Mouse (Mus musculus) kidney, postnatal 0 days (tissue): Measurements from ENCODE around the gene Krt8. TPM values are rescaled to one million over a fixed set of nuclear protein-coding genes. Genes with fewer than 3 reads are reported as not detected.

Experiments
- ATAC-seq: fragments of 200-750 bp; cut with Nextera tagmentation; replicated peaks from 2 replicates; pipeline ENCODE4 v1.8.0; 2017; ENCODE audit warnings: low read depth, moderate number of reproducible peaks, moderate TSS enrichment, moderate library complexity; ENCODE audit not compliant: low FRiP score
- DNase-seq: peaks from one replicate; pipeline ENCODE4 v3.0.0-alpha.2; 2016; ENCODE audit warnings: low spot score
- H3K27ac ChIP-seq: fragments of 300-500 bp; sonication (generic); 2 replicates; pipeline ENCODE4 v1.5.1; 2014; ENCODE audit warnings: mild to moderate bottlenecking
- H3K27me3 ChIP-seq: fragments of 300-500 bp; sonication (generic); 2 replicates; pipeline ENCODE4 v1.6.1; 2014; ENCODE audit warnings: low read length, mixed read lengths; ENCODE audit not compliant: insufficient read depth
- H3K36me3 ChIP-seq: fragments of 300-500 bp; sonication (generic); 2 replicates; pipeline ENCODE4 v1.6.1; 2014; ENCODE audit warnings: low read length, mixed read lengths; ENCODE audit not compliant: insufficient read depth
- H3K4me1 ChIP-seq: fragments of 300-500 bp; sonication (generic); replicated peaks from 2 replicates; pipeline ENCODE4 v1.6.1; 2014; ENCODE audit warnings: antibody characterized with exemption, low read length, mixed read lengths; ENCODE audit not compliant: insufficient read depth
- H3K4me2 ChIP-seq: fragments of 300-500 bp; sonication (generic); 2 replicates; pipeline ENCODE4 v1.6.1; 2014; ENCODE audit warnings: mild to moderate bottlenecking, low read length, moderate library complexity, mixed read lengths
- H3K4me3 ChIP-seq: fragments of 300-500 bp; sonication (generic); replicated peaks from 2 replicates; pipeline ENCODE4 v1.5.1; 2014; ENCODE audit warnings: low read depth, low read length
- H3K9ac ChIP-seq: fragments of 300-500 bp; sonication (generic); 2 replicates; pipeline ENCODE4 v1.6.1; 2014; ENCODE audit warnings: low read depth, low read length
- H3K9me3 ChIP-seq: fragments of 300-500 bp; sonication (generic); replicated peaks from 2 replicates; pipeline ENCODE4 v1.6.1; 2016; ENCODE audit warnings: low read length, inconsistent platforms, mixed read lengths
- CTCF ChIP-seq: IDR thresholded peaks from 2 replicates; pipeline ENCODE4 v1.5.1; 2016; ENCODE audit warnings: antibody characterized with exemption, low read depth, mild to moderate bottlenecking, moderate library complexity
- WGBS: fragments of 180-500 bp; shearing (Covaris S2); extraction: QIAGEN DNeasy Blood & Tissue Kit; methylation state at CpG from one replicate; pipeline ENCODE4 v1.1.7; 2014; 5-methylcytosine and 5-hydroxymethylcytosine counted together
- polyA plus RNA-seq: library from polyadenylated mRNA; unstranded; fragments of >200 nt; fragmentation: Nextera tagmentation; extraction: Ambion mirVana; gene quantifications from 2 replicates; pipeline ENCODE4 v1.2.1, GENCODE M21; 2015

The Krt8 gene
- polyA plus RNA-seq, 1 experiment from 2014 or later, result 305 TPM

- Histone ChIP-seq H3K4me2 (no peak overlapping the region), H3K27ac (no peak overlapping the region), H3K9me3 (no peaks in the 10 kb centered on the region), H3K4me1 (no peaks in the 10 kb centered on the region), H3K27me3 (no peaks in the 10 kb centered on the region), H3K9ac (no peak overlapping the region), H3K36me3 (no peaks in the 10 kb centered on the region), H3K4me3 (no peak overlapping the region)
- no peak for ATAC-seq
- TF ChIP-seq CTCF, result no peak
- DNase-seq, result no peak
- WGBS, result 87% methylated on average over 6 of the region's 6 CpGs
Observed at GRCm38 (mm10) chr15:101994365-101994764, 9.9 kb downstream of the Krt8 start.

DNA sequence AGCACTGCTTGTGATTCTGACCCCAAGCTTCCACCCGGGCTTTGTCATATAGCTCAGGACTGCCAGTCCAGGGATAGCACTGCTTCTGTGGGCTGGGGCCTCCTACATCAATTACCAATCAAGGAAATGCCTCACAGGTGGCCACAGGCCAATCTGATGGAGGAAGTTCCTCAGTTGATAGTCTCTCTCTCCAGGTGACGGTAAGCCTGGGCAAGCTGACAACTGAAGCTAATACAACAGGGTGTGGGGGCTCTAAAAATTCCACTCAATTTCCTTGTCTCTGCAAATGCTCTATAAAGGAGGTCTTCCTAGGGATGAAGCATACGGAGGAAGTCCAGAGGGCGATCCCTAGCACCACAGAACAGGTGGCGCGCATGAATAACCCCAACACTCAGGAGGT is 13.3 kb downstream of the Krt8 start:
- WGBS, result 83% methylated on average over 6 of the region's 6 CpGs
- Histone ChIP-seq H3K4me1 (no peaks in the 10 kb centered on the region), H3K27me3 (no peaks in the 10 kb centered on the region), H3K36me3 (no peaks in the 10 kb centered on the region), H3K4me2 (no peak overlapping the region), H3K27ac (no peak overlapping the region), H3K4me3 (no peak overlapping the region), H3K9ac (no peak overlapping the region), H3K9me3 (no peaks in the 10 kb centered on the region)
- no peak for TF ChIP-seq CTCF
- ATAC-seq (no peak), DNase-seq (no peak)

- DNase-seq (no peak), ATAC-seq (no peak)
- Histone ChIP-seq H3K27ac (no peak overlapping the region), H3K4me3 (no peak overlapping the region), H3K9me3 (no peaks in the 10 kb centered on the region), H3K36me3 (no peaks in the 10 kb centered on the region), H3K4me1 (no peaks in the 10 kb centered on the region), H3K4me2 (no peak overlapping the region), H3K9ac (no peak overlapping the region), H3K27me3 (no peaks in the 10 kb centered on the region)
- TF ChIP-seq CTCF, result no peak; the same call in 1 of the 2 replicates
- 67% methylated on average over 8 of the region's 8 CpGs for WGBS
Observed at GRCm38 (mm10) chr15:101988714-101989113, 15.6 kb downstream of the Krt8 start.

DNA sequence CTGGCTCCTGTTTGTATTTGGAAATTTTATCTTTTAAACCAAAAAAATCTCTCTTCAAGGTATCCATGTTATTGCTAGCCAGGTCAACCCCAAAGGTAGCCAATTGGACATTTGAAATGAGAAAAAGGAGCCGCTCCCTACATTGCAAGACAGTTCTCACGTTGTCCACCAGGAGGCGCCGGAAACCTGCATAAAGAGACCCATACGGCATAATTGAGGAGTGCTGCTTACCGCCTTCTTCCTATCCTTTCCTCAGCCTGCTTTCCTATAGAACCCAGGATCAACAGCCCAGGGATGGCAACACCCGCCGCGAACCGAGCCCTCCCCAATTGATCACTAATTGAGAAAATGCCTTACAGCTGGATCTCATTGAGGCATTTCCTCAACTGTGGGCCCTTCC is 16.2 kb downstream of the Krt8 start:
- DNase-seq (peak; percentile 93), ATAC-seq (no peak)
- H3K4me3 ChIP-seq, result no peak overlapping the region

DNA sequence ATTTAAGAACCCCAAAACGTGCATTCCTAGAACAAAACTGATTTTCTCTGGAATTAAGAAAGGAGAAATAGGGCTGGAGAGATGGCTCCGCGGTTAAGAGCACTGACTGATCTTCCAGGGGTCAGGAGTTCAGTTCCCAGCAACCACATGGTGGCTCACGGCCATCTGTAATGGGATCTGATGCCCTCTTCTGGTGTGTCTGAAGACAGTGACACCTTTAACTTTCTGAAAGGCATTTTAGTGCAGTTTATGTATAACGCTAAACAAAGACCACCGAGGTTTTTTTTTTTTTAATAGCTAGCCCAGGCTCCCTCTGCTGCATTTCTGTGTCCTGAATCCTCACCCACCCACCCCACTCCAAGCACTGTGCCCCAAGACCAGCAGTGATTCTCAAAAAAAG is 19.5 kb downstream of the Krt8 start:
- no peaks in the 10 kb centered on the region for H3K4me1 ChIP-seq
- ATAC-seq (no peak), DNase-seq (no peak)
- WGBS, result 16% methylated on average over 6 of the region's 6 CpGs
- H3K27ac ChIP-seq, result no peak overlapping the region
- no peak overlapping the region for H3K4me3 ChIP-seq
- H3K36me3 ChIP-seq, result no peaks in the 10 kb centered on the region
- no peaks in the 10 kb centered on the region for H3K9me3 ChIP-seq
- no peak overlapping the region for H3K9ac ChIP-seq
- no peaks in the 10 kb centered on the region for H3K27me3 ChIP-seq
- no peak for TF ChIP-seq CTCF
- no peak overlapping the region for H3K4me2 ChIP-seq

More for the DNA sequence above, 16.2 kb downstream of the Krt8 start:
- no peak overlapping the region for H3K4me2 ChIP-seq
- H3K27ac ChIP-seq, result no peak overlapping the region
- no peaks in the 10 kb centered on the region for H3K36me3 ChIP-seq
- H3K9ac ChIP-seq, result no peak overlapping the region
- H3K4me1 ChIP-seq, result no peaks in the 10 kb centered on the region
- no peaks in the 10 kb centered on the region for H3K27me3 ChIP-seq
- H3K9me3 ChIP-seq, result no peaks in the 10 kb centered on the region
- under 1% methylated on average over 10 of the region's 10 CpGs for WGBS
- peak; percentile 98 for TF ChIP-seq CTCF

GRCm38 (mm10) chr15:101983949-101984601 is 20.2 kb downstream of the Krt8 start:
- WGBS, result 4% methylated on average over 15 of the region's 15 CpGs
- ATAC-seq (peak; percentile 92), DNase-seq (peak; percentile 99)

More at GRCm38 (mm10) chr15:101983949-101984601, 20.2 kb downstream of the Krt8 start:
- Histone ChIP-seq H3K9me3 (no peaks in the 10 kb centered on the region), H3K27me3 (no peaks in the 10 kb centered on the region), H3K27ac (peak overlapping the region; percentile 67), H3K36me3 (no peaks in the 10 kb centered on the region), H3K4me2 (peak overlapping the region; percentile 49), H3K9ac (no peak overlapping the region), H3K4me3 (no peak overlapping the region), H3K4me1 (no peaks in the 10 kb centered on the region)
- TF ChIP-seq CTCF, result peak; percentile 90
